Mouse (Mus musculus) intestine, embryonic 16.5 days (tissue): ENCODE results near the gene Tbx21. TPM values are rescaled to one million over a fixed set of nuclear protein-coding genes. Genes with fewer than 3 reads are reported as not detected.

Experiments
- microRNA-seq: library from miRNA; unstranded; fragments of <30 nt; microRNA quantifications from one replicate; pipeline ENCODE4, GENCODE M21; 2016
- polyA plus RNA-seq: library from polyadenylated mRNA; unstranded; fragments of >200 nt; fragmentation: Nextera tagmentation; extraction: Ambion mirVana; gene quantifications from 2 replicates; pipeline ENCODE4 v1.2.1, GENCODE M21; 2015

Gene Tbx21
- polyA plus RNA-seq, 1 experiment from 2014 or later = 0.27 TPM

Small RNA genes lying within 50 kb of the gene (microRNA-seq; reads per million reads assigned to microRNA genes)
- gene Mir7235 = not detected
- gene Mir8103 = 0.91 reads per million

Other genes with a start within 250 kb of the Tbx21 start
- gene Cdk5rap3, start 198.8 kb downstream of the Tbx21 start, polyA plus RNA-seq = 68.1 and 70.1 TPM in 2 replicates
- 116 and 121 TPM in 2 replicates for gene Prr15l, start 187.2 kb downstream of the Tbx21 start, polyA plus RNA-seq
- 125 and 141 TPM in 2 replicates for gene Pnpo, start 171.3 kb downstream of the Tbx21 start, polyA plus RNA-seq
- 13.2 and 13.8 TPM in 2 replicates for gene Sp2, start 132.4 kb downstream of the Tbx21 start, polyA plus RNA-seq
- gene Sp6, start 101.9 kb downstream of the Tbx21 start, polyA plus RNA-seq = not detected in 2 replicates
- gene Scrn2, start 85.4 kb downstream of the Tbx21 start, polyA plus RNA-seq = 25.5 and 26.9 TPM in 2 replicates
- 0.29 and 0.37 TPM in 2 replicates for gene Lrrc46, start 73.9 kb downstream of the Tbx21 start, polyA plus RNA-seq
- 85.4 and 93.0 TPM in 2 replicates for gene Mrpl10, start 73.8 kb downstream of the Tbx21 start, polyA plus RNA-seq
- 12.4 and 12.6 TPM in 2 replicates for gene Osbpl7, start 64.7 kb downstream of the Tbx21 start, polyA plus RNA-seq
- 2.0 TPM in 2 replicates for gene Tbkbp1, start 36.2 kb upstream of the Tbx21 start, polyA plus RNA-seq
- gene Kpnb1, start 72.5 kb upstream of the Tbx21 start, polyA plus RNA-seq = 31.9 and 36.3 TPM in 2 replicates
- gene Npepps, start 165.3 kb upstream of the Tbx21 start, polyA plus RNA-seq = 95.7 and 101 TPM in 2 replicates
- 65.0 and 65.4 TPM in 2 replicates for gene Mrpl45, start 200.4 kb upstream of the Tbx21 start, polyA plus RNA-seq
- gene Gpr179, start 236.7 kb upstream of the Tbx21 start, polyA plus RNA-seq = 0.11 and 0.13 TPM in 2 replicates
- 1.8 and 2.1 TPM in 2 replicates for gene Socs7, start 247.2 kb upstream of the Tbx21 start, polyA plus RNA-seq